Mouse (Mus musculus): ENCODE measurements around the gene Carm1.

Gene Carm1

GRCm38 (mm10) chr9:21556996-21557395 lies 10.3 kb downstream of the Carm1 start:
- TF ChIP-seq GATA4 (IDR thresholded peaks at IDR 0.05; ENCODE audit: insufficient replicate concordance, low read length), result no peak

DNA sequence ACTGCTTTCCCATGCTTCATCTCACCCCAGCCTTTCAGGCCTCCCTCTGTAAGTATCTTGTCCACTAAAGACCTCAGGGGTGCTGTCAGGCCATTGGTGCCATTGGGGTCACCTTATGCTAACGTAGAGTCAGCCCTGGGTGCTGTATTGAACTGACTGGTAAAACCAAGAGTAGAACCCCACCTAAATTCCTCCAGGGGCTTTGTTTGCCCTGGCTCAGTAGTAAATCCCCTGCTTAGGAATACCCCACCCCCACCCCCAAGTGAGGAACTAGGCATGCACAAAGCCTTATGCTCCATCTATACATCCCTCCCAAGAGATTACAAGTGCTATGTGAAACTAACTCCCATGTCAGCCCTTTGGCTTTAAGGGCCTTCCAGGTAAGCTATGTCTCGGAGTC lies 10.9 kb downstream of the Carm1 start:
- TF ChIP-seq GATA4 (IDR thresholded peaks at IDR 0.05; ENCODE audit: insufficient replicate concordance, low read length), result no peak

DNA sequence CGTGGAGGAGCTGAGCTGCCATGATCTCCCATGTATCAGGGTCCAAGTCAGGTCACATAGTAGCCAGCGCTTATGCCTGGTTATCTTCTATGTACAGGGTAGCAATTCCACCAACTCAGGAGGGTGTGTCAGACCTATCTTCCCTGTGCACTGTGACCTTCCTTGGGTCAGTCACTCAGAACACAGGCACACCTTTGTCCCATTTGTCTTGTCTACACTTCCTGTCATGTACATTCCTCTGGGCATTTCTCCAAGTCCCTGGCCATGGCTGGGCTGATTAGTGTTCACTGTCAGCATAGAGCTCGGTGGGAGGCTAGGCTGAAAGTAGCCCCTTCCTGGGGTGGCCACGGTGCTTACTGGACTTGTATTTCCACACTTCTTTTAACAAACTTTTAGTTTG lies 11.7 kb downstream of the Carm1 start:
- TF ChIP-seq GATA4 (IDR thresholded peaks at IDR 0.05; ENCODE audit: insufficient replicate concordance, low read length), result no peak

GRCm38 (mm10) chr9:21559151-21559550 lies 12.5 kb downstream of the Carm1 start:
- TF ChIP-seq GATA4 (IDR thresholded peaks at IDR 0.05; ENCODE audit: insufficient replicate concordance, low read length), result no peak

DNA sequence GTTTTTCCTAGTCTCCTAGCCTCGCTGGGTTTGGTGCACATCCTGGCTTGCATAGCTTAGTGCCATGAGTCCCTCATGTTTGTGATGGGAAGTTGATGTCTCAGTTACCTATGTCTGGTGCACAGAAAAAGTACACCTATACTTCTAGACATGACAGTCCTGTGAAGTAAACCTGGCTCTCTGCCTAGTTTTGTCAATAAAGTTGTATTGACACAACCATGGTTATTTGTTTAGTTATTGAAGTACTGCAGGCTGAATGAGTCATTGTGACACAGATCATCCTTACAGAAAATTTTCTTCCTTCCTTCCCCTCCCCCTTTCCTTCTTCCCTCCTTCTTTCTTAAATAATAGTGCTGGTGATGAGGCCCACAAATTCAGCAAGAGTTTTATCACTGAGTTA lies 17.7 kb downstream of the Carm1 start:
- TF ChIP-seq GATA4 (IDR thresholded peaks at IDR 0.05; ENCODE audit: insufficient replicate concordance, low read length), result no peak

- TF ChIP-seq GATA4 (IDR thresholded peaks at IDR 0.05; ENCODE audit: insufficient replicate concordance, low read length), result no peak
Measured at GRCm38 (mm10) chr9:21565004-21565586, 18.4 kb downstream of the Carm1 start.

DNA sequence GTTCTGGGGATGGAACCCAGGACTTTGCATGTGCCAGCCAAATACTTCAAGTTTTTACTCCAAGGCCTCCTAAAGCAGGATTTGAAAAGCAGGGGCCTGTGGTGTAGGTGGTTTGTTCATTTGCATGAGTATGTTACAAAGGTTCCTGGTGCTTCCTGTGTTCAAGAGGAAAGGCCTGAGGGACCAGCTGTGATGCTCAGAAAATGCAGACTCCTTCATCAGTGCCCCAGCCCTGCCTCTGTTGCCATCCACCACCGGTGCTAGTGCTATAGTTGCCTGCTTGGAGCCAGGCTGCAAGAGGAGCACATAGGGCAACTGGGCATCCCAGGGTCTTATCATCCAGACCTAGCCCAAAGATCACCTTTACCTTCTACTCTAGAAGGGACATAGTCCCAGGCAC lies 19.8 kb downstream of the Carm1 start:
- TF ChIP-seq GATA4 (IDR thresholded peaks at IDR 0.05; ENCODE audit: insufficient replicate concordance, low read length), result no peak

DNA sequence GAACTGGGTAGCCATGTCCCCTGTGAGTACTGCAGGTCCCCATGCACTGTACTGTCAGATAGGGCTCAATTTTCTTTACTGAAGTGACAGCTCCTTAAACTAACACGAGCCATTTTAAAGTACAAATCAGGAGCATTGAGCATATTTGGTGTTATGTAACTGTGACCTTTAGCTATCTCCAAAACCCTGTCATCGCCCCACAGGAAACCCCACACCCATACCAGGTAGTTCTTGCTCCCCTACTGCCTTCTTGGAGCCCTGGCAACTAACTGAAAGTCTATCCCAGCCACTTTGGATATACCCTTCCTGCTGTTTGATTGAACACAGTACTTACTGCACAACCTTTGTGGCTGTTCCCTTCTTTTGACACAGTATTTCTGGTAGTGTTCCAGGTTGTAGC lies 20.4 kb downstream of the Carm1 start:
- no peak for TF ChIP-seq GATA4 (IDR thresholded peaks at IDR 0.05; ENCODE audit: insufficient replicate concordance, low read length)

DNA sequence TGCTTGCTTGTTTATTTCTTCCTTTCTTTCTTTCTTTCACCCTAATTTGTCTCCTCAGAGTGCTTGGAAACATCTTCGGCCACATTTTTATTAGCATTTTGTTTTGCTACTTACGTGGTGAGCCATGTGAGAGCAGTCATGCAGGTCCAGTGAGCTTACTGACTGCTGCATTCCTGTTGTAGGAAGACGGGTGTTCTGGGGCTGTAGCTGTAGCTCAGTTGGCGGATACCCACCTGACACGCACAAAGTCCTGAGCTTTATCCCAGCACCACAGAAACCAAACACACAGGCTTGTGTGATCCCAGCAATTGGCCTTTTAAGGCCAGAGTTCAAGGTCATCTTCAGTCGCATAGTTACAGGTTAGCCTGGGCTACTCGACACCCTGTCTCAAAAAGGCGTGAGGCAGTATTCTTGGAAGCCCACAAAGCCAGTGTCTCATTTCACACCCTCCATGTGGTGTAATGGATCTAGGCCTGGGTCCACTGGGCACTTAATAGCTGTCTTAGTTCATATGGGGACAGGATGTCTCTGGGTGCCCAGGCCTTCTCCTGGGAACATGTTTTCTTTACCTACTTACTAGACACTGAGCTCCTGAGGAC lies 22.1 kb downstream of the Carm1 start:
- TF ChIP-seq GATA4 (IDR thresholded peaks at IDR 0.05; ENCODE audit: insufficient replicate concordance, low read length), result no peak

DNA sequence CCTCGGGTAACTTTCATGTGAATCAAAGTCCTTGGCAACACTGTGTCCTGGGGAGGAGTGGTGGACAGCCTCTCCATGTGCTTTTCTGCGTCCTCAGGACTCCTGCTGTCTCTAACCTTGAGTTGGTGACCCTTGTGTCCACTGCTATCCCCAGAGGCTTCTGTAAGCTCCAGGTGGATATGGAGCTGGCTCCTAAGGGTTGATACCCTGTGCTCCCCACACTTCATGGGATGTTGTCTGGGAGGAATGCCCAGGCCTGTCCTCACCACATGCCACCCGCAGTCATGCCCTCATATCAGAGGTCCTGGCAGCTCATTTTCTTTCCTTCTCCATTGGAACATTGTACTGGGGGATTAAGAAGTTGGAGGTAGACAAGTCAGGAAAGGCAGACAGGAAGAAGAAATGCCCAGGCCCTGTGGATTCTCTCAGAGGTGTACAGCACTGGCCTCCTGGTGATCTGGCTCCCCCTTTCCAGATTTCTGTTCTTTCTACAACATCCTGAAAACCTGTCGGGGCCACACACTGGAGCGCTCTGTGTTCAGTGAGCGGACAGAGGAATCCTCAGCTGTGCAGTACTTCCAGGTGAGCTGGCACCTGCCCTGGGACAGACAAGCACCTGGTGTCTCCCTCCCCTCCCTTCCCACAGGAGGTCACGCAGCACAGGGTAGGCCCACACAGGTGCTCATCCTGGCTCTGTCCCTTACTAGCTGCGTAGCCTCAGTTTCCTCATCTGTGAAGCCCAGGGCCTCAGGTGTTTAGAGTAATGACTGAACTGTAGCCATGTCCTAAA lies 27.5 kb downstream of the Carm1 start:
- no peak for TF ChIP-seq GATA4 (IDR thresholded peaks at IDR 0.05; ENCODE audit: insufficient replicate concordance, low read length)

GRCm38 (mm10) chr9:21575253-21575652 lies 28.6 kb downstream of the Carm1 start:
- TF ChIP-seq GATA4 (IDR thresholded peaks at IDR 0.05; ENCODE audit: insufficient replicate concordance, low read length), result no peak

DNA sequence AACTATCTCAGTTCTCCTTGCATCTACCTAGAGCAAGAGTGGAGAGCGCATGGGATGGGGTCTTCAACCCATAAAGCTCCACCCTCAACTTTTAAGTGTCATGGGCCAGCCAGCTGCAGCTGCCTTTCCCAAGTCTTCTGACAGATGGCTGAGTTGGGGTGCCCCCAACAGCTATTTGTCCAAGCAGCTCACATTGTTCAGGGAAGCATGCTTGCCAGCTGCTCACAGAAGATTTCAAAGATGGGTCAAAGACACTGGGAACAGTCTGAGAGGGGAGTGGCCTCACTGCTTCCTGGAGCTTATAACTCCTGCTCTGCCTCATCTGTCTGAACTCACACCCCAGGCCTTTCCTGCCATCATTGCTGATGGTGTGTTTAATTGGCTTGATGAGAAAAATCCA lies 29.6 kb downstream of the Carm1 start:
- no peak for TF ChIP-seq GATA4 (IDR thresholded peaks at IDR 0.05; ENCODE audit: insufficient replicate concordance, low read length)

DNA sequence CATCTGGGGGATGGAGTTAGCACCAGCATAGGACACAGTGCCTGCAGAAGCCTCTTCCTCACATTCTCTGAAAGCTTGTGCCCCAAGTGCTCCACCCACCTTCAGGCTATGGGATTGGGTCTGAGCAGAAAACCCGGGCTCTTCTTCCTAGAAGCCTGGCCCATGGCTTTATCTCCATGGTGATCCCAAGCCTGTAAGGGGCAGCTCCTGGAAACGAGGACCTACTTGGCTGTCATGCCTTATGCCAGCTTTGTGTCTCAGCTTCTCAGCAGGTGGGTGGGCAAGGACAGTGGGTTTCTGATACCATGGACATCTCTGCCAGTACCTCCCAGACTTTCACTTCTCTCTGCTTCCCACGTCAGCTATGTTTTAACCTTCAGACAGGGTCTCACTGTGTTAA lies 31.5 kb downstream of the Carm1 start:
- no peak for TF ChIP-seq GATA4 (IDR thresholded peaks at IDR 0.05; ENCODE audit: insufficient replicate concordance, low read length)

DNA sequence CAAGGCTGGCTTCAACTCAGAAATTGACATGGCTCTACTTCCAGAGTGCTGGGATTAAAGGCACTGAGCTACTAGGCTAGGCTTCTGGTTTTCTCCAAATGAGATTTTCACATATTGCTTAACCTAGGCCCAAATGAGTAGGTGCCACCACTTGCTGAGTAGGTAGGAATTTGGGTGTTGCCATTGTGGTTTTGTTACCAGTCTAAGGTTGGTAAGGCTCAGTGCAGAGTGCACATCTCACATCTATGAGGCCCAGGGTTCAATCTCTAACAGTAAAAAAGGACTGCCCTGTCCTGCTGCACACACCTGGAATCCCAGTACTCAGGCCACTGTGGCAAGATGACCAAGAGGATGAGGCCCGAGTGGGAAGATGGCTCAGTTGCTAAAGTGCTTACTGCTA lies 38.7 kb downstream of the Carm1 start:
- no peak for TF ChIP-seq GATA4 (IDR thresholded peaks at IDR 0.05; ENCODE audit: insufficient replicate concordance, low read length)

- no peak for TF ChIP-seq GATA4 (IDR thresholded peaks at IDR 0.05; ENCODE audit: insufficient replicate concordance, low read length)
Measured at GRCm38 (mm10) chr9:21587678-21588349, 41.1 kb downstream of the Carm1 start.

- no peak for TF ChIP-seq GATA4 (IDR thresholded peaks at IDR 0.05; ENCODE audit: insufficient replicate concordance, low read length)
Measured at GRCm38 (mm10) chr9:21588350-21588749, 41.7 kb downstream of the Carm1 start.

All from liver, adult (tissue).